Mouse (Mus musculus): ENCODE measurements around the gene Ltb.

Ltb gene

DNA sequence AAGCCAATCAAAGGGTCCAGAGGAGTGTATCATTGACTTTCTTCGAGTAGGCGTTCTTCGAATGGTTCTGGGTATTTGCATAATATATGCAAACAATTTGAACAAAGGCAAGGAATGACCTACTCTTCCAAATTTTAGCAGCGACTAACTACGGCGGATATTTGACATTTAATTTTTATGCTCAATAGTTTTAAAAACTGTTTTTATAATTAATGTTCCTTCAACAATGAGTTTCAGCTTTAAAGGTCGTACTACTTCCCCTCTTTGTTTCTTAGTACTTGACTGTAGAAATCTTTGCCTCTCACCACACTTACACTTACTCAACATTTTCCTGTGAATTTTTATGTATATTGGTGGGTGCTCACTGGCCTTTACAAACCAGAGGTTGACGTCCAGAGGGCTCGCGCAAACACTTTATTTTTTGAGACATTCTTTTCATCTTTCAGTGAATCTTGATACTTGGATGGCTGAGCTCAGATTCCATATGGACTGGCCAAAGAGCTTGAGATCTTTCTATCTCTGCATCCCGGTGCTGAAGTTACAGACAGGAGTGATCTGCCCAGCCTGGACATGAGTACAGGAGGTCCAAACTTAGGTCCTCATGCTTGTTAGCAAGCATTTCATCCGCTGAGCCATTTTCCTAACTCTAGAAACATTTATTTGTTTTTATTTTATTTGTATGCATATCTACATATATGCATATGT lies 28.6 kb upstream of the Ltb start:
- DNase-seq (ENCODE audit: low spot score): no peak

DNA sequence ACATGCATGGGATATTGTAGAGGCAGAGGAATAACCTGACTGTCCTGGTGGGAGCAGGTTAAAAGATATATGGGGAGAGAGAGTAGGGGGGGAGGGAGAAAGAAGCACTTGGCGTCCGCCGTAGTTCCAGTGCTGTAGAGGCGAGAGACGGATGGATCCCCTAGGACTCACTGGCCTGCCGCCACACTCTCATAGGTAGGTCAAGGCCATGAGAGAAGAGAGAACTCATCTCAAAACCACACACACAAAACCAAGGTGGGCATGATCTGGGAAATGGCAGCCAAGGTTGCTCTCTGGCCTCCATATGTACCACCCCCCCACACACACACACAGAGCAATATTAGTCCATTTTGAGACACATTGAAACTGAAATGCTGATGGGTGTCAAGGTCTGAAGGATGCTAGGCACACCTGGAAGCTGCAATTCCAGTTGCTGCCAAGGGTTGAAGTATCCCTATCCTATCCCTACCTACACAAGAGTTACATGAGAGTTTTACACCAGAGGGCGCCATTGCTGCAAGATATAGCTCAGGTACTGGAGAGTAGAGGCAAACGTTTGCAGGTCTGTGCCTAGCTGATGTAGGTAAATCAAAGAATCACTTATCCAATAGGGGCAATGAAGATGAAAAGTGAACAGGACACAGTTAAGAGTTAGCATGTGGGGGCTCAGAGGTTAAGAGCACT lies 27.7 kb upstream of the Ltb start:
- peak; percentile 81 for DNase-seq (ENCODE audit: low spot score)

DNA sequence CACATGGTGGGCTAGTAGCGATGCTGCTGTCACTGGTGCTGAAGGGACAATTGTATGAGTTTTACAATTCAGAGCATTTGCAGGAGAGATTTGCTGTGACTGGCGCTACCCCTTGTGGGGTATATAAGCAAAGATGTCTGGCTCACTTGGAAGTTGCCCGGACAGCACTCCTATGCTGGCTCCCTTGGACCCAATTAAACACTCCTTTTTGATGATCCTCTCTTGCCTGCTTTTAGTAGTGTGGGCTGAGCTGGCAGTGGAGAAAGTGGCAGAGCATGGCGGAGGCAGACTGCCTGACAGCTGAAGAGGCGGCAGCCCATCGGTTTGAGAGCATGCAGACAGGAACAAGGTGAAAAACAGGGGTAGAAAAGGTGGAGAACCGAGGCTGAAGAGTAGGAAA lies 26.4 kb upstream of the Ltb start:
- no peak for DNase-seq (ENCODE audit: low spot score)

GRCm38 (mm10) chr17:35168541-35169207 lies 25.6 kb upstream of the Ltb start:
- DNase-seq (ENCODE audit: low spot score): peak; percentile 87

DNA sequence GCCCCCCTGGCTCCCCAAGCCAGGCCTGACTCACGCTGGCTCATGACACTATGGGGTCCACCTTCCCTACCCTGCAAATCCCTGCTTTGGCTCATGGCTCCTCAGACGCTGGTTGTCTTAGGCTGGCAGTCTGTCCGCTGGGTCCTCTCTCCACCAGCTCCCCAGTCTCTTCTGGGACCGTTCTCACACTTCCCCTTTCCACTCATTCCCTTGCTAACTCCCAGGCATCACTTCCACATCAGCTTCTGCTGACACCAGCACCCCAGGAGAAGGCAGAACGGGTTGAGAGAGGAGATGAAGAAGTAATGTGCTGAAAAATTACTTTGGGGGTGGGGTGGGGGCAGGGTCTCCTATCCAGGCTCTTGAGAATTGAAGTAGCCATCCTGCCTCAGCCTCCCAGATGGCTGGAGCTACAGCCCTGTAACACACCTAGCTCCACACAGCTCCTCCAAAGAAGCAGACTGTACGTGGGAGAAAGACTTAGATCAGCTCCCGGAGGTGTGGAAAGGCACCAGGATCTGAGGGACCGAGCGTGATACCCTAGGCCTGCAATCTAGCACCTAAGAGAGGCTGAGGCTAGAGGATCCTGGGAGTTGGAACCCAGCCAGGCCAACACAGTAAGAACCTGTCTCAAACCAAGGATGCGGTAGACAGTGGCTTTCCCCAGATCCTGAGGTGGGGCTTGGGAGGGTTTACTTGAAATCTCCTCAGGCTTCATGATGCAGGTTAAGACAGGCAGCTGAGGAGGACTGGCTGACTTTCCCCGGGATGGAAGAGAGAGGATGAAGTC lies 21.6 kb upstream of the Ltb start:
- DNase-seq (ENCODE audit: low spot score): no peak

- DNase-seq (ENCODE audit: low spot score): no peak
These were observed 20.9 kb upstream of the Ltb start for GRCm38 (mm10) chr17:35173329-35173728.

GRCm38 (mm10) chr17:35174201-35174977 lies 19.9 kb upstream of the Ltb start:
- DNase-seq (ENCODE audit: low spot score): no peak

DNA sequence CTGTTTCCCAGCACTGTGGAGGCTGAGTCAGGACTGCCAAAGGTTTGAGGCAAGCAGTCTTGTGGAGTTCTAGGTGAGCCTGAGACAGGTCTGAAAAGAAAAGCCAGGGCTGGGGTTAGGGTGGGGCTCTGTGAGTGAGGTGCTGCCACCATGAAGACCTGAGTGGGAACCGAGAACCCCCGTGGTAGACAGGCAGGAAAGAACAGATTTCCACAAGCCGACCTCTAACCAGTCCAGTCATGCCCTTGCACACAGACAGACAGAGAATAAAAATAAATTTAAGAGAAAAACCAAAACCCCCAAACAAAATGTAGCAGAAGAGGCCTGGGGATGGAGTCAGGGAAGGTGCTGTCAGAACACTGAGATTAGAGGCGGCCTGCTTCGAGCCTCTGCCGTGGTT lies 18.9 kb upstream of the Ltb start:
- DNase-seq (ENCODE audit: low spot score): no peak

DNA sequence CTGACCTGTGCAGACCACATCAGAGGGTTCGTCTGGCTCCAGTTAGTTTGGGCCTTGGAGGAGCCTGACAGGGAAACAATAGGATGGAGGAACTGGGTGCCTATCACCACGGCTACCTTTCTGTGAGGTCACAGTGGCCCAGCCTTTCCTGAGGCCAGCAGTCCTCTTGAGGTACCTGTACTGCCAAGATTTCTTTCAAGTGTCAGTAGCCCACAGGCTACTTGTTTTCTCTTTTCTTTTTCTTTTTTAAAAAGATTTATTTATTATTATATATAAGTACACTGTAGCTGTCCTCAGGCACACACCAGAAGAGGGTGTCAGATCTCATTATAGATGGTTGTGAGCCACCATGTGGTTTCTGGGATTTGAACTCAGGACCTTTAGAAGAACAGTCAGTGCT lies 18.3 kb upstream of the Ltb start, which contains the start of gene Aif1:
Gene Aif1, minus strand, starts transcription at position 101 of the 400 bp plus-strand sequence.
- DNase-seq (ENCODE audit: low spot score): no peak

GRCm38 (mm10) chr17:35178528-35178927 lies 15.7 kb upstream of the Ltb start:
- DNase-seq (ENCODE audit: low spot score): peak; percentile 81

- DNase-seq (ENCODE audit: low spot score): no peak
These were observed 14.1 kb upstream of the Ltb start for GRCm38 (mm10) chr17:35180093-35180492.

DNA sequence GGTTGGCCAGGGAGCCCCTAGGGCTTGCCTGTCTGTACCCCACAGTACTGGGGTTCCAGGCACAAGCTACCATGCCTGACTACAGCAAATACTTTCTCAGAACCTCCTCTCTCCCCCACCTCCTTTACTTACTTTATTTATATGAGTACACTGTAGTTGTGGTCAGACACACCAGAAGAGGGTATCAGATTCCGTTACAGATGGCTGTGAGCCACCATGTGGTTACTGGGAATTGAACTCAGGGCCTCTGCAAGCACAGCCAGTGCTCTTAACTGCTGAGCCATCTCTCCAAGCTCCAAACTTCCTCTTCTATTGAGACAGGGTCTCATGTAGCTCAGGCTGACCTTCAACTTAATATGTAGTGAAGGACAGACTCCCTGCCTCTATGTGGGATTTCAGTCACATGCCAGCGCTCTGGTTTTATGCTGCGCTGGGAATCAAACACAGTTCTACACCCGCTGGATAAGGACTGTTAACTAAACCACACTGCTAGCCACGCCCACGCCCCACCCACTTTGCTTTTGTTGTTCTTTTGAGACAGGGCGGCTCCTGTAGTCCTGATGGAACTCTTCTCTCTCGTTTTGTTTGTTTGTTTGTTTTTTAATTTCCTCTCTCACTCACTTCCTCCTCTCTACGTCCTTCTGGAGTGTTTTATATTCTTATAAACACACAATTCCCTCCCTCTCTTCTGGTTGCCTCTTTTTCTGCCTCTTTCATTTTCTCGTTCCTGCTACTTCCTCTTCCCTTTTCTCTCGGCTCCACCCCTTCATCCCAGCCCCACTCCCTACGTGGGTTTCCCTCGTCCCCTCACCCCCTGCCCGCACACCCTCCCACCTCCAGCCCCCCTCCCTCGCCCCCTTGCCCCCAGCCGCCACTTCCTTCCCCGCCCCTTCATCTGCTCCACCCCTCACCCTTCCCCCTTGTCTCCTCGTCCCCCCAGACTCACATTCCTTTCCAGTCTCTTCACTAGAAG lies 8.3 kb upstream of the Ltb start:
- DNase-seq (ENCODE audit: low spot score): peak; percentile 88

DNA sequence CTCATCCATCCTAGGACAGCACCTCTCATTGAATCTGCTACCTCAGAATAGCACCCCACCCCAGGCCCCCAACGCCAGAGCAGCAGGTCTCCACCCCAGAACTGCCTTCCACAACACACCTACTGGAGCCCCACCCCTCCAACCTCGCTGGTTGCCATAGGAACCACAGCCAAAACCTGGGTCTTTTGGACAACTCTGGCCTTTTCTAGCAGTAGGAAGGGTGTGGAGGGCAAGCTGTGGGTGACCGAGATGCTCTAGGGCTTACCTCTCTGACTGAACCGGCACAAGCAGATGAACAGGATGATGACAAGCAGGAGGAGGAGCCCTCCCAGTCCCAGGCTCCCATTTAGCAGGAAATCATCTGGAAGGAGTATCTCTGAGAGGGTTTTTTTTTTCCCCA lies 7.6 kb upstream of the Ltb start:
- peak; percentile 68 for DNase-seq (ENCODE audit: low spot score)

- DNase-seq (ENCODE audit: low spot score): no peak
These were observed 6.9 kb upstream of the Ltb start for GRCm38 (mm10) chr17:35187345-35187744.

DNA sequence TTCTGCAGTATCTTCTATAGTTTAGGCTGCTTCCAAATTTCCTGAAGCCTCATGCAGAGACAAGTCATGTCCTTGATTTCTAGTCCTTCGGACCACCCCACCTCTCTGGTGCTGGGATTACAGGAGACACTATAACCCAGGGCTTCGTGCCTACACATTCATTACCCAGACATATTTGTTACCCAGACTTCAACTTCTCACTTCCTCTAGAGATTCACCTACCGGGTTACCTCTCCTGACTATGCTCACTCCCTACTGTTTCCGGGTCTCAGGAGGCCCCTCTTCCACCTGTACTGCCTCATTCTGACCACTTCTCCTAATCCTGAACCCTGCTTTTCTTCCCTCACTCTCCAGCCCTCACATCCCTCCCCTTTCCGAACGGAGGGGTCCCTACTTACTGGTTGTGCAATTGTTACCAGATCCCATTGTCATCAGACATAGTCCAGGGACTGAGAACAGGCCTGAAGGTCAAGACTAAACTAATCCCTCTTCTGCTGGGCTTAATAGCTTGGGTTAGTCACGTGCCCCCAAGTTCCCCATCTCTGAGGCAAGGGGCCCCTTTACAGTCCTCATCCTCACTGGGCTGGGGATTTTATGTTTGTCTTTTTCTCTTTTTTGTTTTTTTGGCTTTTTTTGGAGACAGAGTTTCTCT lies 6.2 kb upstream of the Ltb start, which contains the start of gene Lst1:
Gene Lst1, minus strand, starts transcription at position 481 of the 652 bp plus-strand sequence.
- no peak for DNase-seq (ENCODE audit: low spot score)

- no peak for DNase-seq (ENCODE audit: low spot score)
These were observed 5.1 kb upstream of the Ltb start for GRCm38 (mm10) chr17:35189186-35189585.

DNA sequence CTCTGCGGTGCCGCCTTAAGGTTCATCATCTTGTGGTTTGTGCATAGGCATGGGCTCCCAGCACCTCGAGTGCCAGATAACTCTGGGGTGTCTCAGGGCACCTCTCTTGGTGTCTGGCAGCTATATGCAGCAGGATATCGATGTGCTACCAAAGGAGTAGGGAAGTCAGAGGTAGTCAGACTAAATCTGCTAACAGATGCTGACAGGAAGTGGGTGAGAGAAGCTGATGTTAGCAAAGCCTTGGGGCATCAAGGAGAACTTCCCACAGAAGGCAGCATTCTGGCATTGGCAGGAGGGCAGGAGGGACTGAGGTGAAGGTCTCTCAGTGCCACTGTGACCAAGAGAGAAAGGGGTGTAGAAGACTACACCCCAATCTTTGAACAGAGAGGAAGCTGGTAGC lies 4.1 kb upstream of the Ltb start:
- DNase-seq (ENCODE audit: low spot score): no peak

GRCm38 (mm10) chr17:35191723-35192122 lies 2.5 kb upstream of the Ltb start:
- DNase-seq (ENCODE audit: low spot score): no peak

- DNase-seq (ENCODE audit: low spot score): no peak
These were observed 1.3 kb upstream of the Ltb start for GRCm38 (mm10) chr17:35192924-35193323.

All from embryo, embryonic 10.5 days (tissue).